Mouse (Mus musculus): ENCODE measurements around the gene Tmbim6.

DNA sequence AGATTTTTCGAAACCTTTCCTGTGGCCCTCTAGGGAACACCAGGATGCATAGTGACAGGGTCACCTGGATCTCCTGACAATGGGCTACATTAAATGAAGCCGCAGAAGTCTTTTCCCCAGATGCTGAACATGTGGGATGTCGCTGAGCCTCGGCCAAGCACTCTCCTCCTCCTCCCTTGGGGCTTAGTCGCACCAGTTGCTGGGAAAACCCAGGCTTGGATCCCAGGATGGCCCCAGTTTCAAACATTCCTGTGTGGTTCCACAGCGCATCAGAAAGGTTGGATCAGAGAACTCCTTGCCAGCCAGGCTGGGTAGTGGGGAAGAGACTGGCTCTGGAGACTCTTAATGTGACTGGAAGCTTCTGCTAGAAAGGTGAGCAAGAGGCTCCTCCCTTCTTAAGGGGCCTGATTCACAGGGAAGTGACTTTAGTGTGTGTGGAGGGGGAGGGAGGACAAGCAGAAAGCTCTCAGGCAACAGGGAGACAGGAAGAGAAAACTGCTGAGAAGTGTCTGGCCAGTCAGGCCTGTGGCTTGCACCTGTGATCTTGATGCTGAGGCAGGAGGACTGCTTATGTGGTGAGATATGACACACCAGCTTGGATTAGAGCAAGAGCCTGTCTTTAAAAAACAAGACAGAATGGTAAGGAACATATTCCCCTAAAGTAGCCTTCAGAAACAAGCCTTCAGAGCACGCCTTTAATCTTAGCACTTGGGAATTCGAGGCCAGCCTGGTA lies 46.5 kb downstream of the Tmbim6 start:
- TF ChIP-seq POLR2A (IDR thresholded peaks at IDR 0.05; ENCODE audit: extremely low read depth, insufficient read depth, low read length) (no peak), CTCF (IDR thresholded peaks at IDR 0.05; ENCODE audit: extremely low read depth, insufficient read depth, low read length) (no peak)
